12 mouse cellular contexts compared by ENCODE assay signal in the genomic region with DNA sequence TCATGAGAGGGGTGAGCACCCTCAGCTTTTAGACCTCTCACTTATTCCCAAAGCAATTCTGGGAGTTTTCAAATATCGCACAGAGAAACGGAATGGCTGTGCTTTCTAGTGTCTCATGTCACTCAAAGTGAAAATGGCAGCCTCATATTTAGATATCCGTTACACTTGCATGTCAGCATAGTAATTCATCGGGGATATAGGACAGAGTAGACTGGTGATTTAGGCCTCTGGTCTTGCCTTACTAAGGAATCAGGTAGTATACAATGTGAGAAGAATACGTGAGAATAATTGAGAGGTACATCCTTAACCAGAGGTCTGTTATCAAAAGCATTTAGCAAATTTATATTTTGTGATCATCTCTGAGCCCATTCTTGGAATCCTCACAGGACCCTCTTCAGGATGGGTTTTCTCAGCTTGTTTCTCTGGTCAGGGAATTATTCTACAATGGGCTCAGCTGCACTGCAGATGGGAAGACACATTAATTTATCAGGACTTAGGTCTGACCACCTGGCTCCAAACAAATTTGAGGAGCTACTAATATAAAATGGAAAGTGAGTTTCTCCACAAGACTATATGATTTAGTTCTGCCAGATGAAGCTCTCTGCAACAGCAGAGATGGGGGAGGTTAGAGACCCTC.
"Had no signal": no experiment of that assay in that cellular context is flagged by ENCODE, and none has a peak within 500 bp of the region (broad histone marks: within the 10 kb centered on the region; RNA-seq: fewer than 3 reads in every experiment).

No protein-coding gene starts in this region.

- H3K4me3 ChIP-seq: limb, embryonic 13.5 days; stomach, embryonic 15.5 days had no signal

- H3K27me3 ChIP-seq: limb, embryonic 13.5 days; stomach, embryonic 15.5 days had no signal

- H3K4me1 ChIP-seq: limb, embryonic 13.5 days; stomach, embryonic 15.5 days had no signal

- H3K27ac ChIP-seq: kidney, postnatal 0 days; limb, embryonic 13.5 days; liver, embryonic 14.5 days; stomach, embryonic 15.5 days had no signal

- H3K36me3 ChIP-seq: limb, embryonic 13.5 days; stomach, embryonic 15.5 days had no signal

- H3K4me2 ChIP-seq: limb, embryonic 13.5 days; stomach, embryonic 15.5 days had no signal

- H3K9ac ChIP-seq: limb, embryonic 13.5 days; liver, embryonic 14.5 days; stomach, embryonic 15.5 days had no signal

- DNase-seq: kidney, adult 11 months; kidney, adult 9 months; kidney, postnatal 36 days; left cerebral cortex, postnatal 4 days; lung, adult 18-20 months; retina, postnatal 1 day; thymus, adult 2 months; thymus, postnatal 25 days had no signal

- H3K9me3 ChIP-seq: limb, embryonic 13.5 days; stomach, embryonic 15.5 days had no signal
